Mouse (Mus musculus) C2C12 (cell line): ENCODE data around the gene Dnajb12.

Experiments
- CEBPB ChIP-seq: IDR thresholded peaks from one replicate; pipeline ENCODE4 v1.6.1; 2011; ENCODE audit warnings: low read depth, mild to moderate bottlenecking, control low read depth, moderate library complexity
- CTCF ChIP-seq: IDR thresholded peaks from one replicate; pipeline ENCODE4 v1.5.1; 2011; ENCODE audit not compliant: control insufficient read depth, insufficient read depth, insufficient read length
- MYOD1 ChIP-seq: IDR thresholded peaks from one replicate; pipeline ENCODE4 v1.6.1; 2011; ENCODE audit warnings: low read depth; ENCODE audit not compliant: control insufficient read depth, insufficient read length

GRCm38 (mm10) chr10:59878823-59879222 is 533 bp upstream of the Dnajb12 start:
- no peak for TF ChIP-seq CEBPB
- TF ChIP-seq CTCF: no peak
- no peak for TF ChIP-seq MYOD1
